7 mouse cellular contexts compared by ENCODE assay signal in genomic region chrX:12873698-12874144, GRCm38 (mm10).
A peak's percentile ranks its signal among the peaks of the same experiment; 100 is the strongest.
DNase-seq lines count a peak whose midpoint lies in the region; ATAC-seq and TF ChIP-seq lines count a peak whose summit lies in the region.

No protein-coding gene starts in this region.

- H3K9me3 ChIP-seq in intestine, postnatal 0 days (ENCODE audit: control insufficient read depth) = no peaks in the 10 kb centered on the region
- H3K9me3 ChIP-seq in midbrain, embryonic 11.5 days (ENCODE audit: control insufficient read depth, low read length) = no peaks in the 10 kb centered on the region

- WGBS in intestine, postnatal 0 days = 53% methylated on average over 22 of the region's 22 CpGs
- 34% methylated on average over 22 of the region's 22 CpGs for WGBS in midbrain, embryonic 11.5 days
- WGBS in small intestine, adult 2 months = 46% methylated on average over 22 of the region's 22 CpGs

- intact Hi-C loops in left cerebral cortex, postnatal 4 days (cut with DNase I) = loop anchor here (5.0 kb wide), 1 partner anchor 199 kb away; the partner anchor contains the start of gene Usp9x

- ATAC-seq in granulocyte monocyte progenitor cell, adult 5-6 weeks (replicated peaks; ENCODE audit: poor library complexity, severe bottlenecking) = peak; percentile 83
- ATAC-seq in intestine, postnatal 0 days = peak; percentile 56
- ATAC-seq in midbrain, embryonic 11.5 days (ENCODE audit: low FRiP score) = peak; percentile 94

- H3K9ac ChIP-seq in intestine, postnatal 0 days (ENCODE audit: low read depth, low read length) = no peak overlapping the region
- H3K9ac ChIP-seq in midbrain, embryonic 11.5 days (ENCODE audit: low read length) = peak overlapping the region; percentile 45

- H3K36me3 ChIP-seq in intestine, postnatal 0 days (ENCODE audit: control insufficient read depth, insufficient read depth) = no peaks in the 10 kb centered on the region
- H3K36me3 ChIP-seq in midbrain, embryonic 11.5 days (ENCODE audit: control insufficient read depth, insufficient read depth, low read length) = no peaks in the 10 kb centered on the region
- H3K36me3 ChIP-seq in small intestine, adult 2 months (ENCODE audit: control insufficient read depth, insufficient read depth, low read length) = no peaks in the 10 kb centered on the region

- H3K4me3 ChIP-seq in intestine, postnatal 0 days (ENCODE audit: low read depth, low read length) = peak overlapping the region; percentile 25
- H3K4me3 ChIP-seq in midbrain, embryonic 11.5 days (ENCODE audit: low read depth, low read length) = peak overlapping the region; percentile 23
- H3K4me3 ChIP-seq in small intestine, adult 2 months (ENCODE audit: low read depth, low read length) = peak overlapping the region; percentile 58

- peak; percentile 77 for DNase-seq in adrenal gland, adult 2 months
- peak; percentile 78 for DNase-seq in embryo, embryonic 9.5 days (ENCODE audit: extremely low spot score)
- peak; percentile 82 for DNase-seq in left cerebral cortex, postnatal 4 days
- peak; percentile 97 for DNase-seq in midbrain, embryonic 11.5 days (ENCODE audit: low spot score, missing footprints)

- H3K4me2 ChIP-seq in intestine, postnatal 0 days (replicated peaks; ENCODE audit: low read depth) = peak overlapping the region; percentile 51
- H3K4me2 ChIP-seq in midbrain, embryonic 11.5 days = peak overlapping the region; percentile 26; the same call in 1 of the 2 replicates

- TF ChIP-seq POLR2A in small intestine, adult 2 months (IDR thresholded peaks at IDR 0.05; ENCODE audit: low read depth, low read length) = no peak

- TF ChIP-seq CTCF in intestine, postnatal 0 days (IDR thresholded peaks at IDR 0.05; ENCODE audit: low read depth) = peak; percentile 91
- peak; percentile 66; the same call in 1 of the 2 replicates for TF ChIP-seq CTCF in small intestine, adult 2 months (IDR thresholded peaks at IDR 0.05; ENCODE audit: extremely low read depth, insufficient read length, insufficient replicate concordance, low read depth, low read length)

- H3K27ac ChIP-seq in intestine, postnatal 0 days (ENCODE audit: low read depth, low read length) = no peak overlapping the region
- H3K27ac ChIP-seq in midbrain, embryonic 11.5 days (ENCODE audit: low read depth, low read length) = peak overlapping the region; percentile 72
- H3K27ac ChIP-seq in small intestine, adult 2 months (ENCODE audit: insufficient read depth, low read depth, low read length) = no peak overlapping the region

- no peaks in the 10 kb centered on the region for H3K4me1 ChIP-seq in intestine, postnatal 0 days (replicated peaks; ENCODE audit: control insufficient read depth, insufficient read depth, low read length)
- no peaks in the 10 kb centered on the region for H3K4me1 ChIP-seq in midbrain, embryonic 11.5 days (ENCODE audit: control insufficient read depth, insufficient read depth, low read length)
- H3K4me1 ChIP-seq in small intestine, adult 2 months (ENCODE audit: control insufficient read depth, insufficient read depth, insufficient read length, low read length) = peaks cover 2% of the 10 kb centered on the region

- no peaks in the 10 kb centered on the region for H3K27me3 ChIP-seq in intestine, postnatal 0 days (replicated peaks; ENCODE audit: control insufficient read depth, insufficient read depth, low read length)
- H3K27me3 ChIP-seq in midbrain, embryonic 11.5 days (ENCODE audit: control insufficient read depth, insufficient read depth, low read length) = no peaks in the 10 kb centered on the region
- no peaks in the 10 kb centered on the region for H3K27me3 ChIP-seq in small intestine, adult 2 months (ENCODE audit: control insufficient read depth, insufficient read depth, low read length)
